Mouse (Mus musculus): ENCODE measurements around the gene Oaf.

GRCm38 (mm10) chr9:43262390-43262789, 22.7 kb upstream of the Oaf start:
- TF ChIP-seq CTCF (IDR thresholded peaks at IDR 0.05; ENCODE audit: extremely low read depth, insufficient read length, insufficient replicate concordance, low read depth, low read length) (no peak), POLR2A (IDR thresholded peaks at IDR 0.05; ENCODE audit: low read depth, low read length) (no peak)
